Mouse (Mus musculus) heart, embryonic 15.5 days (tissue): ENCODE measurements around the gene Cul9. TPM values are rescaled to one million over a fixed set of nuclear protein-coding genes. Genes with fewer than 3 reads are reported as not detected.

Source experiments
- ATAC-seq: fragments of 200-750 bp; cut with Nextera tagmentation; replicated peaks from 2 replicates; pipeline ENCODE4 v1.8.0; 2017; ENCODE audit warnings: low read depth, moderate TSS enrichment; ENCODE audit not compliant: insufficient number of reproducible peaks, insufficient read depth, low FRiP score
- H3K27ac ChIP-seq: fragments of 300-500 bp; sonication (generic); 2 replicates; pipeline ENCODE4 v1.5.1; 2015; ENCODE audit warnings: mild to moderate bottlenecking, inconsistent platforms
- H3K27me3 ChIP-seq: fragments of 300-500 bp; sonication (generic); 2 replicates; pipeline ENCODE4 v1.6.1; 2015; ENCODE audit warnings: inconsistent platforms
- H3K36me3 ChIP-seq: fragments of 300-500 bp; sonication (generic); 2 replicates; pipeline ENCODE4 v1.6.1; 2015; ENCODE audit warnings: mild to moderate bottlenecking, inconsistent platforms
- H3K4me1 ChIP-seq: fragments of 300-500 bp; sonication (generic); replicated peaks from 2 replicates; pipeline ENCODE4 v1.6.1; 2015; ENCODE audit warnings: inconsistent platforms
- H3K4me2 ChIP-seq: fragments of 300-500 bp; sonication (generic); 2 replicates; pipeline ENCODE4 v1.6.1; 2015; ENCODE audit warnings: inconsistent platforms, mild to moderate bottlenecking, moderate library complexity
- H3K4me3 ChIP-seq: fragments of 300-500 bp; sonication (generic); 2 replicates; pipeline ENCODE4 v1.5.1; 2015; ENCODE audit warnings: mild to moderate bottlenecking, inconsistent platforms
- H3K9ac ChIP-seq: fragments of 300-500 bp; sonication (generic); 2 replicates; pipeline ENCODE4 v1.6.1; 2015; ENCODE audit warnings: mild to moderate bottlenecking, inconsistent platforms
- H3K9me3 ChIP-seq: fragments of 300-500 bp; sonication (generic); replicated peaks from 2 replicates; pipeline ENCODE4 v1.6.1; 2016; ENCODE audit warnings: inconsistent platforms
- WGBS: fragments of 180-500 bp; shearing (Covaris S2); methylation state at CpG from one replicate; pipeline ENCODE4 v1.1.7; 2015; ENCODE audit warnings: mixed read lengths; 5-methylcytosine and 5-hydroxymethylcytosine counted together
- microRNA-seq: library from miRNA; unstranded; fragments of <30 nt; microRNA quantifications from one replicate; pipeline ENCODE4, GENCODE M21; 2016
- polyA plus RNA-seq: library from polyadenylated mRNA; unstranded; fragments of >200 nt; fragmentation: Nextera tagmentation; extraction: Ambion mirVana; gene quantifications from 2 replicates; pipeline ENCODE4 v1.2.1, GENCODE M21; 2015

The Cul9 gene
- polyA plus RNA-seq, 1 experiment from 2014 or later, result 4.6 TPM

GRCm38 (mm10) chr17:46452683-46453082, 93.5 kb downstream of the Cul9 start:
- 46% methylated on average over 5 of the region's 5 CpGs for WGBS
- Histone ChIP-seq H3K4me1 (peaks cover 24% of the 10 kb centered on the region), H3K4me2 (no peak overlapping the region), H3K9me3 (no peaks in the 10 kb centered on the region), H3K27me3 (peaks cover 70% of the 10 kb centered on the region), H3K4me3 (no peak overlapping the region), H3K9ac (no peak overlapping the region), H3K27ac (no peak overlapping the region), H3K36me3 (no peaks in the 10 kb centered on the region)
- ATAC-seq, result no peak

Small RNA genes lying within 50 kb of the gene (microRNA-seq; reads per million reads assigned to microRNA genes)
- not detected for gene Mir6976

Other genes starting within 250 kb of the Cul9 start
- 0.49 and 1.7 TPM in 2 replicates for gene Dlk2, start 249.0 kb downstream of the Cul9 start, polyA plus RNA-seq
- 4.3 and 4.6 TPM in 2 replicates for gene Abcc10, start 218.0 kb downstream of the Cul9 start, polyA plus RNA-seq
- 6.4 and 6.5 TPM in 2 replicates for gene Zfp318, start 162.7 kb downstream of the Cul9 start, polyA plus RNA-seq
- 3.5 and 28.8 TPM in 2 replicates for gene Crip3, start 117.5 kb downstream of the Cul9 start, polyA plus RNA-seq
- gene Slc22a7, start 107.9 kb downstream of the Cul9 start, polyA plus RNA-seq, result 0.25 and 0.74 TPM in 2 replicates
- 0.05 and 0.29 TPM in 2 replicates for gene Ttbk1, start 58.7 kb downstream of the Cul9 start, polyA plus RNA-seq
- 23.1 and 27.6 TPM in 2 replicates for gene Dnph1, start 49.7 kb downstream of the Cul9 start, polyA plus RNA-seq
- 8.7 and 14.6 TPM in 2 replicates for gene Srf, start 9.8 kb upstream of the Cul9 start, polyA plus RNA-seq
- gene Ptk7, start 83.1 kb upstream of the Cul9 start, polyA plus RNA-seq, result 34.1 and 49.5 TPM in 2 replicates
- gene Klc4, start 99.6 kb upstream of the Cul9 start, polyA plus RNA-seq, result 20.2 and 24.2 TPM in 2 replicates
- gene Mrpl2, start 99.8 kb upstream of the Cul9 start, polyA plus RNA-seq, result 94.3 and 102 TPM in 2 replicates
- gene Cul7, start 103.9 kb upstream of the Cul9 start, polyA plus RNA-seq, result 32.8 and 44.9 TPM in 2 replicates
- 33.2 and 39.7 TPM in 2 replicates for gene Rrp36, start 128.0 kb upstream of the Cul9 start, polyA plus RNA-seq
- 105 and 113 TPM in 2 replicates for gene Mea1, start 132.4 kb upstream of the Cul9 start, polyA plus RNA-seq
- 153 and 163 TPM in 2 replicates for gene Klhdc3, start 134.5 kb upstream of the Cul9 start, polyA plus RNA-seq
- gene Ppp2r5d, start 158.7 kb upstream of the Cul9 start, polyA plus RNA-seq, result 44.6 and 66.2 TPM in 2 replicates
- gene Pex6, start 165.1 kb upstream of the Cul9 start, polyA plus RNA-seq, result 10.5 and 19.0 TPM in 2 replicates
- 1.2 and 1.8 TPM in 2 replicates for gene Gnmt, start 182.8 kb upstream of the Cul9 start, polyA plus RNA-seq
- 43.1 and 55.5 TPM in 2 replicates for gene Cnpy3, start 205.8 kb upstream of the Cul9 start, polyA plus RNA-seq
- 2.9 and 25.2 TPM in 2 replicates for gene Ptcra, start 217.3 kb upstream of the Cul9 start, polyA plus RNA-seq
- gene 2310039H08Rik, start 226.2 kb upstream of the Cul9 start, polyA plus RNA-seq, result 49.5 and 51.5 TPM in 2 replicates
- gene Rpl7l1, start 236.3 kb upstream of the Cul9 start, polyA plus RNA-seq, result 86.3 and 93.7 TPM in 2 replicates